Mouse (Mus musculus) adrenal gland, adult (tissue): ENCODE data around the gene Clip2.

Experiments used
- DNase-seq, 2 experiments: peaks; one replicate each; pipeline ENCODE4 v3.0.0; 2022 to 2023; ENCODE audit warnings: low spot score in 1 of 2; ENCODE audit not compliant: inconsistent age in 2 of 2

Clip2 gene

GRCm38 (mm10) chr5:134565696-134566095 lies 13.5 kb upstream of the Clip2 start:
- no peak for DNase-seq

GRCm38 (mm10) chr5:134564272-134564671 lies 12.0 kb upstream of the Clip2 start:
- DNase-seq, result no peak

- no peak for DNase-seq
Observed at GRCm38 (mm10) chr5:134560450-134561171, 8.4 kb upstream of the Clip2 start.

- no peak for DNase-seq
Observed at GRCm38 (mm10) chr5:134560071-134560449, 7.8 kb upstream of the Clip2 start, which contains the start of gene Syna. TSS of gene Syna (minus strand) at chr5:134560171.

- DNase-seq, result peak; percentile 88 to 92
Observed at GRCm38 (mm10) chr5:134555463-134556164, 3.4 kb upstream of the Clip2 start.

GRCm38 (mm10) chr5:134553951-134554546 lies 1.8 kb upstream of the Clip2 start:
- peak; percentile 84 to 93 for DNase-seq

GRCm38 (mm10) chr5:134551233-134552109 lies 763 bp downstream of the Clip2 start:
- DNase-seq, result peak; percentile 65 to 77

- no peak for DNase-seq
Observed at GRCm38 (mm10) chr5:134550836-134551232, 1.4 kb downstream of the Clip2 start.

GRCm38 (mm10) chr5:134549640-134550168 lies 2.5 kb downstream of the Clip2 start:
- no peak for DNase-seq

GRCm38 (mm10) chr5:134548306-134548705 lies 3.9 kb downstream of the Clip2 start:
- DNase-seq, result no peak

GRCm38 (mm10) chr5:134546790-134547189 lies 5.4 kb downstream of the Clip2 start:
- DNase-seq, result no peak

- DNase-seq, result peak in 1 of 2 experiments; percentile 65
Observed at GRCm38 (mm10) chr5:134545242-134545629, 7.0 kb downstream of the Clip2 start.

GRCm38 (mm10) chr5:134544516-134545241 lies 7.6 kb downstream of the Clip2 start:
- peak in 1 of 2 experiments; percentile 67 for DNase-seq

- DNase-seq, result peak; percentile 57 to 76
Observed at GRCm38 (mm10) chr5:134541640-134542039, 10.6 kb downstream of the Clip2 start.

GRCm38 (mm10) chr5:134540881-134541280 lies 11.4 kb downstream of the Clip2 start:
- peak in 1 of 2 experiments; percentile 70 for DNase-seq

- DNase-seq, result peak; percentile 76 to 88
Observed at GRCm38 (mm10) chr5:134539891-134540290, 12.3 kb downstream of the Clip2 start.

GRCm38 (mm10) chr5:134536036-134536435 lies 16.2 kb downstream of the Clip2 start:
- DNase-seq, result no peak

GRCm38 (mm10) chr5:134532417-134532816 lies 19.8 kb downstream of the Clip2 start:
- peak in 1 of 2 experiments; percentile 81 for DNase-seq

GRCm38 (mm10) chr5:134531585-134531984 lies 20.6 kb downstream of the Clip2 start:
- DNase-seq, result peak in 1 of 2 experiments; percentile 55

GRCm38 (mm10) chr5:134530830-134531229 lies 21.4 kb downstream of the Clip2 start:
- peak; percentile 38 to 70 for DNase-seq
